Mouse (Mus musculus) myocyte (in vitro differentiated cells): ENCODE data around the gene Ipmk. TPM values are rescaled to one million over a fixed set of nuclear protein-coding genes. Genes with fewer than 3 reads are reported as not detected.

Experiments used
- H3K27me3 ChIP-seq: one replicate; pipeline ENCODE4 v1.6.1; 2011; ENCODE audit not compliant: control insufficient read depth, insufficient read depth, insufficient read length
- H3K36me3 ChIP-seq: one replicate; pipeline ENCODE4 v1.6.1; 2011; ENCODE audit not compliant: control insufficient read depth, insufficient read depth
- H3K4me2 ChIP-seq: one replicate; pipeline ENCODE4 v1.6.1; 2011; ENCODE audit warnings: low read depth, control low read depth
- H3K4me3 ChIP-seq: one replicate; pipeline ENCODE4 v1.5.1; 2011; ENCODE audit warnings: mild to moderate bottlenecking, control low read depth, moderate library complexity
- H3K79me2 ChIP-seq: one replicate; pipeline ENCODE4 v1.6.1; 2011; ENCODE audit not compliant: control insufficient read depth, insufficient read depth
- H3ac ChIP-seq: one replicate; pipeline ENCODE4 v1.6.1; 2011; ENCODE audit not compliant: control insufficient read depth, insufficient read length
- CEBPB ChIP-seq: IDR thresholded peaks from 2 replicates; pipeline ENCODE4 v1.6.1; 2011; ENCODE audit warnings: mild to moderate bottlenecking, moderate library complexity; ENCODE audit not compliant: poor library complexity, insufficient read depth, severe bottlenecking
- E2F4 ChIP-seq: IDR thresholded peaks from one replicate; pipeline ENCODE4 v1.6.1; 2011; ENCODE audit warnings: mild to moderate bottlenecking, control low read depth, moderate library complexity; ENCODE audit not compliant: insufficient read depth
- MAX ChIP-seq: IDR thresholded peaks from one replicate; pipeline ENCODE4 v1.6.1; 2011; ENCODE audit warnings: low read depth, mild to moderate bottlenecking, control low read depth
- MYOD1 ChIP-seq, 3 experiments: IDR thresholded peaks; one replicate each; pipeline ENCODE4 v1.6.1; 2011; ENCODE audit warnings: control low read depth in 2 of 3, low read depth in 2 of 3, mild to moderate bottlenecking in 2 of 3, moderate library complexity in 1 of 3; ENCODE audit not compliant: insufficient read length in 2 of 3, control insufficient read depth in 1 of 3
- MYOG ChIP-seq, 3 experiments: IDR thresholded peaks; one replicate each; pipeline ENCODE4 v1.6.1; 2011; ENCODE audit warnings: control low read depth in 2 of 3, low read depth in 2 of 3, mild to moderate bottlenecking in 2 of 3; ENCODE audit not compliant: insufficient read length in 2 of 3, control insufficient read depth in 1 of 3, insufficient read depth in 1 of 3
- POLR2A ChIP-seq: IDR thresholded peaks from one replicate; pipeline ENCODE4 v1.6.1; 2011; ENCODE audit warnings: low read depth, mild to moderate bottlenecking, control low read depth, moderate library complexity; ENCODE audit not compliant: insufficient read length
- POLR2AphosphoS2 ChIP-seq: IDR thresholded peaks from one replicate; pipeline ENCODE4 v1.6.1; 2011; ENCODE audit warnings: low read depth, control low read depth; ENCODE audit not compliant: insufficient read length
- REST ChIP-seq: IDR thresholded peaks from one replicate; pipeline ENCODE4 v1.6.1; 2011; ENCODE audit warnings: mild to moderate bottlenecking, control low read depth, moderate library complexity; ENCODE audit not compliant: insufficient read depth, insufficient read length
- SRF ChIP-seq: IDR thresholded peaks from one replicate; pipeline ENCODE4 v1.6.1; 2011; ENCODE audit warnings: low read depth; ENCODE audit not compliant: control insufficient read depth, insufficient read length
- TCF12 ChIP-seq: IDR thresholded peaks from one replicate; pipeline ENCODE4 v1.6.1; 2011; ENCODE audit warnings: mild to moderate bottlenecking, control low read depth; ENCODE audit not compliant: poor library complexity, insufficient read depth, severe bottlenecking
- TCF3 ChIP-seq: IDR thresholded peaks from one replicate; pipeline ENCODE4 v1.6.1; 2011; ENCODE audit warnings: low read depth, control low read depth; ENCODE audit not compliant: insufficient read length
- USF1 ChIP-seq: IDR thresholded peaks from one replicate; pipeline ENCODE4 v1.6.1; 2011; ENCODE audit warnings: low read depth, mild to moderate bottlenecking, control low read depth, moderate library complexity
- polyA plus RNA-seq: library from polyadenylated mRNA; unstranded; fragments of >200 nt; fragmentation: generic; extraction: Trizol; gene quantifications from one replicate; pipeline ENCODE4 v1.2.1, GENCODE M21; 2012; ENCODE audit warnings: missing spikeins

Gene Ipmk
- polyA plus RNA-seq, 1 experiment: 7.4 TPM

DNA sequence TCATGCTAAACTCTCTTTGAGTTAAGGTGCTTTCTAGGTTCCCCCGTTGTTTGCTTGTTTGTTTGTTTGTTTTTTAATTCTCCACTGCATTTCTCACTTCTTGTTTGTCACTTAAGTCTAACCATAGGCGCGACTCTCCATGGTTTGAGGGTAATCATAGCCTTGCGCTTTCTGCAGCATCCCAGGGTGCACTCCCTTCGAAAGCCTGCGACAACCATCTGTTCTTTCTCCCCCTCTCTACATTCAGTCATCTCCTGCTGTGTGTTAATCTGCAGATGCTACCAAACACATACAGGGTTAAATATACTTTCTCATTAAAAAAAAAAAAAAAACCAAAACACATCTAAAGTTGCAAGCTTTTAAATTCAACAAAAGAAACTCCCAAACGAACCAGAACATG is 31.1 kb upstream of the Ipmk start:
- Histone ChIP-seq H3K4me3 (no peak overlapping the region), H3K79me2 (no peaks in the 10 kb centered on the region), H3K4me2 (no peak overlapping the region), H3K36me3 (no peaks in the 10 kb centered on the region), H3K27me3 (no peaks in the 10 kb centered on the region), H3ac (no peak overlapping the region)
- no peak for TF ChIP-seq MAX
- no peak for TF ChIP-seq MYOG (IDR thresholded peaks at IDR 0.05; ENCODE audit: control insufficient read depth in 1 of 3, insufficient read depth in 1 of 3, insufficient read length in 2 of 3, low read depth in 2 of 3)
- TF ChIP-seq TCF12: no peak
- no peak for TF ChIP-seq POLR2AphosphoS2
- TF ChIP-seq POLR2A: no peak
- TF ChIP-seq E2F4: no peak
- no peak for TF ChIP-seq REST
- no peak for TF ChIP-seq TCF3
- no peak for TF ChIP-seq USF1
- no peak for TF ChIP-seq CEBPB
- TF ChIP-seq MYOD1 (IDR thresholded peaks at IDR 0.05; ENCODE audit: control insufficient read depth in 1 of 3, insufficient read length in 2 of 3, low read depth in 2 of 3): no peak
- no peak for TF ChIP-seq SRF

GRCm38 (mm10) chr10:71323669-71324068 is 23.9 kb upstream of the Ipmk start:
- Histone ChIP-seq H3K4me3 (no peak overlapping the region), H3K36me3 (no peaks in the 10 kb centered on the region), H3K27me3 (no peaks in the 10 kb centered on the region), H3K4me2 (no peak overlapping the region), H3ac (no peak overlapping the region), H3K79me2 (no peaks in the 10 kb centered on the region)
- TF ChIP-seq E2F4 (no peak), MYOG (IDR thresholded peaks at IDR 0.05; ENCODE audit: control insufficient read depth in 1 of 3, insufficient read depth in 1 of 3, insufficient read length in 2 of 3, low read depth in 2 of 3) (no peak), TCF3 (no peak), MYOD1 (IDR thresholded peaks at IDR 0.05; ENCODE audit: control insufficient read depth in 1 of 3, insufficient read length in 2 of 3, low read depth in 2 of 3) (no peak), CEBPB (no peak), REST (no peak), POLR2A (no peak), SRF (no peak), USF1 (no peak), TCF12 (no peak)

DNA sequence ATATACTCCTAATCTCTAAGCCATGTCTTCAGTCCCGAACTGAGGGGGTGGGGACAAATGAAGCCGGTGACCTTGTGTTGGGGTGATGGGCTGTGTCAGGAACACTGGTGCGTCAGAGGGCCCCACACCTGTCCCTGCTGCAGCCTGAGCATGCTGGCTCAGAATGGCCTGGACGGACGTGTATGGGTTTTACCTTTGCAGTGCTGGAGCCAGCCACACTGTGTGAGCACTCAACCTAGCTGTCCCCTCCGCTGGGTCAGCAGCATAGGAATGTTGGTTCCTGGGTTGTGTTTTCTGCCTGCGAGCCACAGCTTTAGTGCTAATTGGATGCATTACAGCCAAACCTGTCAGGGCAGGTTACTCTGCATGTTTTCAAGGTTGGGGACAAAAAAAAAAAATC is 21.4 kb upstream of the Ipmk start:
- no peak overlapping the region for H3K4me3 ChIP-seq
- peaks cover 9% of the 10 kb centered on the region for H3K36me3 ChIP-seq
- H3ac ChIP-seq: no peak overlapping the region
- H3K27me3 ChIP-seq: no peaks in the 10 kb centered on the region
- no peak for TF ChIP-seq SRF
- no peak for TF ChIP-seq REST
- TF ChIP-seq MAX: no peak
- no peak for TF ChIP-seq TCF3
- no peak for TF ChIP-seq MYOG (IDR thresholded peaks at IDR 0.05; ENCODE audit: control insufficient read depth in 1 of 3, insufficient read depth in 1 of 3, insufficient read length in 2 of 3, low read depth in 2 of 3)
- TF ChIP-seq POLR2A: no peak
- TF ChIP-seq MYOD1 (IDR thresholded peaks at IDR 0.05; ENCODE audit: control insufficient read depth in 1 of 3, insufficient read length in 2 of 3, low read depth in 2 of 3): no peak
- TF ChIP-seq CEBPB: no peak
- no peak for TF ChIP-seq TCF12
- no peak for TF ChIP-seq USF1
- TF ChIP-seq POLR2AphosphoS2: no peak
- TF ChIP-seq E2F4: no peak
- no peak overlapping the region for H3K4me2 ChIP-seq
- H3K79me2 ChIP-seq: no peaks in the 10 kb centered on the region

- H3K4me2 ChIP-seq: no peak overlapping the region
- H3K4me3 ChIP-seq: no peak overlapping the region
- H3ac ChIP-seq: no peak overlapping the region
- TF ChIP-seq MYOD1 (IDR thresholded peaks at IDR 0.05; ENCODE audit: control insufficient read depth in 1 of 3, insufficient read length in 2 of 3, low read depth in 2 of 3) (no peak), TCF12 (no peak), CEBPB (no peak), E2F4 (no peak)
- peaks cover 9% of the 10 kb centered on the region for H3K36me3 ChIP-seq
- H3K79me2 ChIP-seq: no peaks in the 10 kb centered on the region
- H3K27me3 ChIP-seq: no peaks in the 10 kb centered on the region
Observed at GRCm38 (mm10) chr10:71326789-71327188, 20.8 kb upstream of the Ipmk start.

DNA sequence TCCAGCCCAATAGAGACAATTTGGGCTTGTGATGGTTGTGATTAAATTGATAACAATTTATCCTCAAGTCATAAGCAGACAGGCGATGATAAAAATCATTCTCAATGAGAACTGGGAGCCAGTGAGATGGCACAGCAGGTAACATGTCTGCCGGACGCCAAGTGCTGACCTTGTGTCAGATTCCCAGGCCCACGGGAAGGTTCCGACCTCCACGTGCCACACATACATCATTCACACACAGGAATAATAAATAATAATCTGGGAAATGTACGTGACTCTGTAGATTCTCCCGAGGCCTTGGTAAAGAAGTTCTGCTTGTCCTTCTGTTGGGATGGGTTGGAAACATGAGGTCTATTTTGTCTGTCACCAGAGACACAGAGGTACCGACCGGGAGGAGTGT is 20.2 kb upstream of the Ipmk start:
- Histone ChIP-seq H3K79me2 (no peaks in the 10 kb centered on the region), H3ac (no peak overlapping the region), H3K4me2 (no peak overlapping the region), H3K27me3 (no peaks in the 10 kb centered on the region), H3K4me3 (no peak overlapping the region), H3K36me3 (peaks cover 9% of the 10 kb centered on the region)
- TF ChIP-seq SRF (no peak), TCF3 (no peak), USF1 (no peak), E2F4 (no peak), MYOG (IDR thresholded peaks at IDR 0.05; ENCODE audit: control insufficient read depth in 1 of 3, insufficient read depth in 1 of 3, insufficient read length in 2 of 3, low read depth in 2 of 3) (no peak), REST (no peak), MYOD1 (IDR thresholded peaks at IDR 0.05; ENCODE audit: control insufficient read depth in 1 of 3, insufficient read length in 2 of 3, low read depth in 2 of 3) (no peak), POLR2A (no peak), TCF12 (no peak), MAX (no peak)
